Mouse (Mus musculus) lung, embryonic 16.5 days (tissue): ENCODE measurements around the gene Itpka. TPM values are rescaled to one million over a fixed set of nuclear protein-coding genes. Genes with fewer than 3 reads are reported as not detected.
A peak's percentile ranks its signal among the peaks of the same experiment; 100 is the strongest.

Experiments
- ATAC-seq: fragments of 200-750 bp; cut with Nextera tagmentation; 2 replicates; pipeline ENCODE4 v1.8.0; 2017; ENCODE audit warnings: low read depth, mild to moderate bottlenecking, moderate library complexity
- H3K27ac ChIP-seq: fragments of 300-500 bp; sonication (generic); 2 replicates; pipeline ENCODE4 v1.5.1; 2014; ENCODE audit warnings: mild to moderate bottlenecking, control low read depth, low read length
- H3K27me3 ChIP-seq: fragments of 300-500 bp; sonication (generic); 2 replicates; pipeline ENCODE4 v1.6.1; 2014; ENCODE audit warnings: low read depth, low read length, mixed read lengths; ENCODE audit not compliant: control insufficient read depth, insufficient read depth
- H3K36me3 ChIP-seq: fragments of 300-500 bp; sonication (generic); 2 replicates; pipeline ENCODE4 v1.6.1; 2014; ENCODE audit warnings: low read length; ENCODE audit not compliant: control insufficient read depth, insufficient read depth
- H3K4me1 ChIP-seq: fragments of 300-500 bp; sonication (generic); replicated peaks from 2 replicates; pipeline ENCODE4 v1.6.1; 2014; ENCODE audit warnings: low read length, mixed read lengths; ENCODE audit not compliant: control insufficient read depth, insufficient read depth
- H3K4me2 ChIP-seq: fragments of 300-500 bp; sonication (generic); 2 replicates; pipeline ENCODE4 v1.6.1; 2014; ENCODE audit warnings: low read depth, low read length, control low read depth
- H3K4me3 ChIP-seq: fragments of 300-500 bp; sonication (generic); 2 replicates; pipeline ENCODE4 v1.5.1; 2014; ENCODE audit warnings: mild to moderate bottlenecking, low read length, control low read depth
- H3K9ac ChIP-seq: fragments of 300-500 bp; sonication (generic); 2 replicates; pipeline ENCODE4 v1.6.1; 2014; ENCODE audit warnings: low read length, control low read depth
- H3K9me3 ChIP-seq: fragments of 300-500 bp; sonication (generic); 2 replicates; pipeline ENCODE4 v1.6.1; 2016; ENCODE audit warnings: low read length; ENCODE audit not compliant: control insufficient read depth
- WGBS: fragments of 180-500 bp; shearing (Covaris S2); extraction: QIAGEN DNeasy Blood & Tissue Kit; methylation state at CpG from one replicate; pipeline ENCODE4 v1.1.7; 2014; 5-methylcytosine and 5-hydroxymethylcytosine counted together
- polyA plus RNA-seq: library from polyadenylated mRNA; unstranded; fragments of >200 nt; fragmentation: Nextera tagmentation; extraction: Ambion mirVana; gene quantifications from 2 replicates; pipeline ENCODE4 v1.2.1, GENCODE M21; 2015

Gene Itpka
- polyA plus RNA-seq, 1 experiment from 2014 or later, result 3.0 TPM

- no peaks in the 10 kb centered on the region for H3K9me3 ChIP-seq
- H3K27me3 ChIP-seq, result no peaks in the 10 kb centered on the region
- peaks cover 37% of the 10 kb centered on the region for H3K36me3 ChIP-seq
- H3K4me2 ChIP-seq, result no peak overlapping the region
- no peak overlapping the region for H3K27ac ChIP-seq
- H3K4me3 ChIP-seq, result no peak overlapping the region
- whole genome bisulfite sequencing, result 95% methylated on average over 8 of the region's 8 CpGs
- no peaks in the 10 kb centered on the region for H3K4me1 ChIP-seq
- ATAC-seq, result no peak
- H3K9ac ChIP-seq, result no peak overlapping the region
Observed at GRCm38 (mm10) chr2:119721070-119721469, 21.1 kb upstream of the Itpka start.

- Histone ChIP-seq H3K27me3 (no peaks in the 10 kb centered on the region), H3K36me3 (peaks cover 43% of the 10 kb centered on the region), H3K27ac (no peak overlapping the region), H3K9ac (no peak overlapping the region), H3K9me3 (no peaks in the 10 kb centered on the region), H3K4me1 (no peaks in the 10 kb centered on the region), H3K4me2 (no peak overlapping the region), H3K4me3 (no peak overlapping the region)
- WGBS, result 88% methylated on average over 3 of the region's 3 CpGs
- ATAC-seq, result no peak
Observed at GRCm38 (mm10) chr2:119727762-119728416, 14.2 kb upstream of the Itpka start.

- Histone ChIP-seq H3K27ac (no peak overlapping the region), H3K4me2 (no peak overlapping the region), H3K36me3 (peaks cover 35% of the 10 kb centered on the region), H3K4me3 (no peak overlapping the region), H3K9ac (no peak overlapping the region), H3K9me3 (no peaks in the 10 kb centered on the region), H3K27me3 (no peaks in the 10 kb centered on the region), H3K4me1 (no peaks in the 10 kb centered on the region)
- WGBS, result 75% methylated on average over 4 of the region's 4 CpGs
- ATAC-seq, result no peak
Observed at GRCm38 (mm10) chr2:119730735-119731134, 11.4 kb upstream of the Itpka start.

- no peak for ATAC-seq
- Histone ChIP-seq H3K4me1 (peaks cover 7% of the 10 kb centered on the region), H3K27ac (no peak overlapping the region), H3K9me3 (no peaks in the 10 kb centered on the region), H3K4me3 (no peak overlapping the region), H3K9ac (no peak overlapping the region), H3K36me3 (peaks cover 5% of the 10 kb centered on the region), H3K4me2 (no peak overlapping the region), H3K27me3 (no peaks in the 10 kb centered on the region; the same call in 1 of the 2 replicates)
- WGBS, result 16% methylated on average over 12 of the region's 12 CpGs
Observed at GRCm38 (mm10) chr2:119737124-119737523, 5.0 kb upstream of the Itpka start.

- H3K4me2 ChIP-seq, result peak overlapping the region; percentile 99
- no peaks in the 10 kb centered on the region for H3K9me3 ChIP-seq
- no peak for ATAC-seq
- no peak overlapping the region for H3K4me3 ChIP-seq
- 8% methylated on average over 2 of the region's 2 CpGs for WGBS
- peaks cover 19% of the 10 kb centered on the region for H3K27me3 ChIP-seq
- H3K27ac ChIP-seq, result no peak overlapping the region
- no peaks in the 10 kb centered on the region for H3K36me3 ChIP-seq
- H3K9ac ChIP-seq, result no peak overlapping the region
- peaks cover 22% of the 10 kb centered on the region for H3K4me1 ChIP-seq
Observed at GRCm38 (mm10) chr2:119740567-119740966, 1.6 kb upstream of the Itpka start.

GRCm38 (mm10) chr2:119742461-119743175 is 481 bp downstream of the Itpka start:
- ATAC-seq, result peak; percentile 16

GRCm38 (mm10) chr2:119743176-119743807 is 1.2 kb downstream of the Itpka start:
- Histone ChIP-seq H3K4me3 (peak overlapping the region; percentile 70), H3K27me3 (peaks cover 19% of the 10 kb centered on the region), H3K9me3 (no peaks in the 10 kb centered on the region), H3K4me1 (peaks cover 22% of the 10 kb centered on the region), H3K4me2 (peak overlapping the region; percentile 99), H3K36me3 (no peaks in the 10 kb centered on the region), H3K9ac (peak overlapping the region; percentile 79), H3K27ac (no peak overlapping the region)
- WGBS, result 9% methylated on average over 22 of the region's 31 CpGs
- ATAC-seq, result no peak

More at GRCm38 (mm10) chr2:119742461-119743175, 481 bp downstream of the Itpka start:
- Histone ChIP-seq H3K4me1 (peaks cover 22% of the 10 kb centered on the region), H3K4me2 (peak overlapping the region; percentile 99), H3K27ac (no peak overlapping the region), H3K36me3 (no peaks in the 10 kb centered on the region), H3K4me3 (peak overlapping the region; percentile 70), H3K27me3 (peaks cover 19% of the 10 kb centered on the region), H3K9ac (peak overlapping the region; percentile 79), H3K9me3 (no peaks in the 10 kb centered on the region)
- WGBS, result under 1% methylated on average over 62 of the region's 70 CpGs

DNA sequence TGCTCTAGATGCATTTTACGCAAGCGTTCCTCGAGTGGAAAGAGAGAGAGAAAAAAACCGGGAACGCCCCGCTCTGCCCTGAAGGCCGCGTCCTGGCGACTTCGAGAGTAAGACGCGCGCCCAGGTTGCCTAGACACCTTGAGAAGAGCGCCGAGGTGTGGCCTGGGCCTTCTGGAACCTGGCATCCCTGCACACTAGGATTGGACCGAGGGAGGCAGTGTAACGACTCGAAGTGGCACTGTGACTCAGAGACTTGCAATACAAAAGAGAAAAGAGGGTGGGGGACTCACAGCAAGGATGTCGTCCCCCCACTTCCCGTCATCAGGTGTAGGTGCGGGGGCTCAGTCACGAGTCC is 1.6 kb downstream of the Itpka start:
- H3K4me2 ChIP-seq, result peak overlapping the region; percentile 54
- H3K9ac ChIP-seq, result no peak overlapping the region
- ATAC-seq, result no peak
- whole genome bisulfite sequencing, result 12% methylated on average over 22 of the region's 22 CpGs
- peaks cover 19% of the 10 kb centered on the region for H3K27me3 ChIP-seq
- peak overlapping the region; percentile 24 for H3K4me3 ChIP-seq
- H3K4me1 ChIP-seq, result peaks cover 22% of the 10 kb centered on the region
- H3K9me3 ChIP-seq, result no peaks in the 10 kb centered on the region
- no peak overlapping the region for H3K27ac ChIP-seq
- H3K36me3 ChIP-seq, result no peaks in the 10 kb centered on the region
